Mouse (Mus musculus): ENCODE results near the gene Grid1.

- TF ChIP-seq CTCF (IDR thresholded peaks at IDR 0.05; ENCODE audit: insufficient read depth, low read depth, low read length) (no peak), POLR2A (IDR thresholded peaks at IDR 0.05; ENCODE audit: insufficient read depth, low read depth, low read length) (no peak)
Observed at GRCm38 (mm10) chr14:34969102-34969819, 149.4 kb downstream of the Grid1 start.
